Mouse (Mus musculus): ENCODE measurements at regions not wholly inside any gene's neighbourhood (a gene's known extent, or its start where the extent isn't known, plus 50 kb on each side); places are given as distances from the start of the nearest gene placed in this dataset.
A peak's percentile ranks its signal among the peaks of the same experiment; 100 is the strongest.

- peak; percentile 48 to 61 for DNase-seq (ENCODE audit: low spot score in 2 of 2)
Observed at GRCm38 (mm10) chr10:21724351-21724750, 131.4 kb downstream of the 1700020N01Rik start.

GRCm38 (mm10) chr10:21724999-21725398 is 132.1 kb downstream of the 1700020N01Rik start:
- DNase-seq (ENCODE audit: low spot score in 2 of 2), result no peak

GRCm38 (mm10) chr10:21740256-21740655 is 141.7 kb upstream of the Sgk1 start:
- no peak for DNase-seq (ENCODE audit: low spot score in 2 of 2)

GRCm38 (mm10) chr10:21741575-21741974 is 140.4 kb upstream of the Sgk1 start:
- DNase-seq (ENCODE audit: low spot score in 2 of 2), result peak in 1 of 2 experiments; percentile 8

GRCm38 (mm10) chr10:21741976-21742745 is 139.8 kb upstream of the Sgk1 start:
- no peak for DNase-seq (ENCODE audit: low spot score in 2 of 2)

GRCm38 (mm10) chr10:21743396-21743795 is 138.6 kb upstream of the Sgk1 start:
- no peak for DNase-seq (ENCODE audit: low spot score in 2 of 2)

- DNase-seq (ENCODE audit: low spot score in 2 of 2), result no peak
Observed at GRCm38 (mm10) chr10:21744341-21744955, 137.5 kb upstream of the Sgk1 start.

GRCm38 (mm10) chr10:21745940-21746487 is 136.0 kb upstream of the Sgk1 start:
- DNase-seq (ENCODE audit: low spot score in 2 of 2), result no peak

GRCm38 (mm10) chr10:21746713-21747112 is 135.3 kb upstream of the Sgk1 start:
- DNase-seq (ENCODE audit: low spot score in 2 of 2), result no peak

GRCm38 (mm10) chr10:21751326-21751725 is 130.7 kb upstream of the Sgk1 start:
- no peak for DNase-seq (ENCODE audit: low spot score in 2 of 2)

GRCm38 (mm10) chr10:21752392-21752791 is 129.6 kb upstream of the Sgk1 start:
- no peak for DNase-seq (ENCODE audit: low spot score in 2 of 2)

GRCm38 (mm10) chr10:21754763-21755548 is 127.0 kb upstream of the Sgk1 start:
- DNase-seq (ENCODE audit: low spot score in 2 of 2), result no peak

GRCm38 (mm10) chr10:21755717-21756116 is 126.3 kb upstream of the Sgk1 start:
- no peak for DNase-seq (ENCODE audit: low spot score in 2 of 2)

- DNase-seq (ENCODE audit: low spot score in 2 of 2), result no peak
Observed at GRCm38 (mm10) chr10:21756811-21757210, 125.2 kb upstream of the Sgk1 start.

- DNase-seq (ENCODE audit: low spot score in 2 of 2), result no peak
Observed at GRCm38 (mm10) chr10:21758122-21758521, 123.9 kb upstream of the Sgk1 start.

GRCm38 (mm10) chr10:21762516-21762915 is 119.5 kb upstream of the Sgk1 start:
- DNase-seq (ENCODE audit: low spot score in 2 of 2), result no peak

- no peak for DNase-seq (ENCODE audit: low spot score in 2 of 2)
Observed at GRCm38 (mm10) chr10:21763017-21763964, 118.7 kb upstream of the Sgk1 start.

GRCm38 (mm10) chr10:21764090-21764489 is 117.9 kb upstream of the Sgk1 start:
- DNase-seq (ENCODE audit: low spot score in 2 of 2), result no peak

GRCm38 (mm10) chr10:21764891-21765290 is 117.1 kb upstream of the Sgk1 start:
- DNase-seq (ENCODE audit: low spot score in 2 of 2), result no peak

- no peak for DNase-seq (ENCODE audit: low spot score in 2 of 2)
Observed at GRCm38 (mm10) chr10:21773548-21773947, 108.4 kb upstream of the Sgk1 start.

GRCm38 (mm10) chr10:21775441-21775840 is 106.5 kb upstream of the Sgk1 start:
- no peak for DNase-seq (ENCODE audit: low spot score in 2 of 2)

Measured in heart, adult 9 months (tissue).